Mouse (Mus musculus): ENCODE data around the gene Faim.

GRCm38 (mm10) chr9:98962478-98963142, 23.6 kb upstream of the Faim start:
- TF ChIP-seq CTCF (IDR thresholded peaks at IDR 0.05; ENCODE audit: low read depth, low read length) (no peak), GATA2 (IDR thresholded peaks at IDR 0.05; ENCODE audit: borderline replicate concordance, low read depth, low read length) (no peak), TAL1 (conservative IDR thresholded peaks at IDR 0.05; ENCODE audit: low read depth, low read length) (no peak), GATA1 (IDR thresholded peaks at IDR 0.05; ENCODE audit: borderline replicate concordance, low read length) (no peak), POLR2AphosphoS5 (IDR thresholded peaks at IDR 0.05; ENCODE audit: insufficient replicate concordance, low read depth, low read length) (no peak)
